Mouse (Mus musculus): ENCODE data around the gene Cpxm2.

DNA sequence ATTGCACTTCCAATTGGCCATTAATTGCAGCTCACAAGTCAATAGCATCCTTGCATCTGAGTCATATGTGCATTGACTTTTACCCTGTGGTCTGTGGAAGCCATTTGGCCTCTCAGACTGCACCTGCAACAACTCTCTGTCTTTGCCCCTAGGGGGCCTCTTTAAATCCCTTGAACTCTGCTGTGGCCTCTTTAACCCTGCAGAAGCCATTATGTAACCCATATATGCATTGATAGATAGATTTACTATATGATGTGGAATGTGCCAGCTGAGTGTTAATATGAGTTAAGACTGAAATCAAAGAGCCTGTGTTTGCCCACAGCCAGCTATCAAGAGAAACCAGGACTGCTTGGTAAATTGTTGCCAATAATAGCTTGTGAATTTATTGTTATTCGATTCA is 44.3 kb upstream of the Cpxm2 start:
- TF ChIP-seq POLR2A (IDR thresholded peaks at IDR 0.05; ENCODE audit: insufficient read depth, low read length) (no peak), CTCF (IDR thresholded peaks at IDR 0.05; ENCODE audit: low read depth, low read length) (no peak), EP300 (IDR thresholded peaks at IDR 0.05; ENCODE audit: insufficient read depth, low read depth, low read length) (no peak)

Data from ES-Bruce4 (cell line).